Mouse (Mus musculus): ENCODE data around the gene Dnah5.

DNA sequence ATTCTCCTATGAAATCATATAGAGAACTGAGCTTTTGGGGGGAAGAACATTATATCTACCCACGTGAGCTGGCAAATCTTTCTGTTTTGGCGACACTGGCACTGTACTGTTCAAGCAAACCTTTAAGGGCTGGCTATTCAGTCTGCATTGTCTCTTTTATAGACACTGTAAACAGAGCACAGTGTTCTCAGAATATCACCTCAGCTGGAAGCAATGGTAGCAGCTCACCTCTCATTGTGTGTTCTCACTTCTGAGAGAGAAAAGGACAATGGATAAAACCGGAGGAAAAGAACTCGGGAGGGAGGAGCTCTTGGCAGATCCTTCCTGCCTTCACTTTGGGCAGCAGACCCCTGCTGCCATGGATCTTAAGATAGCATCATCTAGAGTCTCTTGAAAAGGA, 137.6 kb downstream of the Dnah5 start:
- TF ChIP-seq CTCF (IDR thresholded peaks at IDR 0.05; ENCODE audit: borderline replicate concordance, insufficient read depth, low read length) (no peak), POLR2A (IDR thresholded peaks at IDR 0.05; ENCODE audit: low read depth, low read length) (no peak)

Data from embryonic fibroblast, embryonic 13.5 days (primary cell).